Mouse (Mus musculus): ENCODE measurements at regions not wholly inside any gene's neighbourhood (a gene's known extent, or its start where the extent isn't known, plus 50 kb on each side); places are given as distances from the start of the nearest gene placed in this dataset.

GRCm38 (mm10) chr7:50993707-50994106 is 394.7 kb downstream of the 4933405O20Rik start:
- DNase-seq (ENCODE audit: low spot score in 2 of 2) = no peak

DNA sequence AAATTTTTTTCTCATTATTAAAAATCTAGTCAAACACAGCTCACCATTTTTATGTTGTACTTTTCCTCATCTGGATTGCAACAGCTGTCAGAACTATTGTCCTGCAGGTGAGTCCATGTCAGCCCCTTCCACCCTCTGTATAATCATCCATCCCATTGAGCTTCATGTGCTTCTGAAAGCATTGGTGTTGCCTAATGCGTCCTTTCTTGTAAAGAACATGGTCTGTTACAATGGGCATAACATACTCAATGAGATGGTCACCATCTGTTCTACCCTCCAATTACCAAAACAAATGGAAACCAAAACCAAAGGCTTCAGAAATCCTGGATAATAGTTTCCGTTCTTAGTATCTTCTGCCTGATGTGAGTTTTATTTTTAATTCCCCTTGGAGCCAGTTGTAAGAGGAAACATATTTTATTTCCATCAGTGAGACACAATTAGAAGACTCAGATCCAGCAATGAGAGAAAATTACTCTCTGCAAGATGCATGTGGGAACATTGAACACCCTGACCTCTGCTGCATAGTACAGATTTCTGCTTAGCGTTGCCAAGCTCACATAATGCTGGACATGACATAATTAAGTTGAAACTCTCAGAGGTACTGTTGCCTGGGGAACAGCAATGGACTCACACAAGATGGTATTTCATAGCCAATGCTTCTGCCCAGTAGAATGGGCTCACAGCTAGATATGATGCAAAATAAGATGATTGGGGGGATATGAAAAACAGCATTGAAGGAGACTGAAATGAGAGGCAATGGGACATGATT is 443.1 kb downstream of the 4933405O20Rik start:
- DNase-seq (ENCODE audit: low spot score in 2 of 2) = no peak

- DNase-seq (ENCODE audit: low spot score in 2 of 2) = no peak
These were observed 452.5 kb downstream of the 4933405O20Rik start for GRCm38 (mm10) chr7:51051496-51051895.

GRCm38 (mm10) chr7:51068376-51068775 is 442.5 kb upstream of the Ano5 start:
- DNase-seq (ENCODE audit: low spot score in 2 of 2) = no peak

DNA sequence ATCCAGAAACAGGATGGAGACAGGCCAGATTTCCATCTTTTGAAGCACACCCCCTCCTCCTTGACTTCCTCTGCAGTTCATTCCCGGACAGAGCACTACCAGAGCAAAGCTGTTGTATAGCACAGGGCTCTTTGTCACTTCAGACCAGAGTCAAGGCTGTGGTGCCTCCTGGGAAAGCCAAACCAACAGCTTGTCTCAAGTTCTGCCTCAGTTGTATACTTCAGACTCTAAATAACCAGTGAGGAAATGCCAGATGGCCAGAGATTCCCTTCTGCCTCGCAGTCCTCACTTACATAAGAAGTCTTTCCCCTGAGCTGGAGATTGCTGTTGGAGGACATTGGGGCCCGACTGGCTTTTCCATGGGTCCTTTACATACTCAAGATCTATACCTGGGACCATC is 417.1 kb upstream of the Ano5 start:
- DNase-seq (ENCODE audit: low spot score in 2 of 2) = no peak

GRCm38 (mm10) chr7:51101166-51101565 is 409.7 kb upstream of the Ano5 start:
- no peak for DNase-seq (ENCODE audit: low spot score in 2 of 2)

- DNase-seq (ENCODE audit: low spot score in 2 of 2) = no peak
These were observed 370.0 kb upstream of the Ano5 start for GRCm38 (mm10) chr7:51140796-51141195.

- DNase-seq (ENCODE audit: low spot score in 2 of 2) = no peak
These were observed 335.6 kb upstream of the Ano5 start for GRCm38 (mm10) chr7:51175211-51175610.

DNA sequence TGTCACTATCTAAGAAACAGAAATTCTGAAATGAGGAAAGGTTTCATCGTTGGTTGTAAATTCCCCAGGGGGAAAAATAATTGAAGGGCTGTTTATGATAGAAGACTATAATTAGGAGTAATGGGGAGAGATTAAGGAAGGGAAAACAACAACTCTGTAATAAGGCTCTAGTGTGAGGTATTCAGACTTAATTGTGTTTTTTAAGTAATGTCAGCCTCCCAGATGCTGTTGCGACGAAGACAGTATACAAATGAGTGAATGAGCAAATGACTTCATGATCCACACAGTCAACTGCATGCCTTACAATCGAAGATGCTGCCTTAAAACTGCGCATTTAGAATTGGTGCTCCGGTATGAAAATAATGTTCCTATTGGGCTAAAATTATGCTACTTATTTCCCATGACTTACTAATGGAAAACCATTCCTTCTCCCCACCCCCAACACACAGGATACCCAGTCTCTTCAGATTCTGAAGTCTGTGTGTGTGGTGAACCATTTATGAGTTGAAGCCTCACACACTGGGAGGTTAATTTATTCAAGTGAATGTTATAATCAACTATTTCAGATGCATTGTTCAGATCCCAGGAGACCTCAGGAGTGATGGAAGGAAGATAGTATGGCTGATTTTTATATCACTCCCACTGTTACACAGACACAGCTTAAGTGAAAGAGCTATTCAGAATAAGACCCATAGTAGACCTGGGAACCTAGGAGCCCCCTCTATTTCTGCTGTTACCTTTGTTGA is 295.2 kb upstream of the Ano5 start:
- no peak for DNase-seq (ENCODE audit: low spot score in 2 of 2)

DNA sequence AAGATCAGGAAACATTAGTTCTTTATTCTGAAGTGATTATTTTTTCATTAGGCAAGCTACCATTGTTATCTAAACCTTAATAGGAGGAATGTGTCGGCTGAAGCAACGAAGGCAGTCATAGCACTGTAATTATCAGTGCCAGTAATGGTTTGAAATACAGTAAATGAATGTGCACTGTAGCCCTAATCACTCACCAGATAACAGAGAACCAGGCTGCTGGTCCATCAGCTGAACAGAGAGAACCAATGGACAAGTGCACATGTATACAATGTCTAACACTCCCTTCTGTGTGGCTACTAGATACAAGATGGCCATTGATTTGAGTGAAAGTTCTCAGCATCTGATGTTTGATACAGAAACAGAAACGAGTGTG is 294.6 kb upstream of the Ano5 start:
- no peak for DNase-seq (ENCODE audit: low spot score in 2 of 2)

DNA sequence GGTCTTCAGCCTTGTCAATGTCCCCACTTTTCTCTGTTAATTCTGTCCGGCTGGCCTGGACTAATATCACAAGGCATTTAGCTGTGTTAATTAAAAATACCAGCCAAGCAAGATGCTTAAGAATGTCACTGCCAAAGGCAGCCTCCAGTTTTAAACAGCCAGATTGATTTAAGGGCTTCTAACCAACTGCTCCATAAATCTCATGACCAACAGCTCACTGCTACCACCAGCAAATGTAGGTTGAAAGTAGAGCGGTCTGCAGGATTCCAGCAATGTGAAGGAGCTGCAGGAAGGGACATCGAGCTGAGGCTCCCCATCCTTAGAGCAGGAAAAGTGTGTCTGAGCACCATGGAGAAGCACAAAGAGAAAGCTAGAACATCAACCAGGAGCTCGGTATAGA is 289.5 kb upstream of the Ano5 start:
- no peak for DNase-seq (ENCODE audit: low spot score in 2 of 2)

DNA sequence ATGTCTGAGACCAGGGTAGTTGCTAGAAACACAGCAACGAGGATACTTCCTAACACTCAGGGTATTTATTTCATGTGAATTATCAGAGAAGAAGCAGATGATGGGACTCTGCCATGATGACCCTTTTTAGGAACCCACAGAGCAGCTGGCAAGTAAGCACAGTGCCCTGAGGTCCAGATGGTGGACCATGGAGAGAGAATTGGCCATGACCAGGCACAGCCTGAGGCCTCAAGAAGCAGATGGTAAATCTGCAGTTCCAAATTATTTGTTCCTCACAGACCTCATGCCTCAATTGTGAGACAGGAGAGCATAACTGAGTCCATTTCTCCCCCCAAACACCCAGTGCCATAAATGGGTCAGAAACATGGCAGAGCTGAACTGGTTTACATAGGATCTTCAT is 289.0 kb upstream of the Ano5 start:
- DNase-seq (ENCODE audit: low spot score in 2 of 2) = no peak

DNA sequence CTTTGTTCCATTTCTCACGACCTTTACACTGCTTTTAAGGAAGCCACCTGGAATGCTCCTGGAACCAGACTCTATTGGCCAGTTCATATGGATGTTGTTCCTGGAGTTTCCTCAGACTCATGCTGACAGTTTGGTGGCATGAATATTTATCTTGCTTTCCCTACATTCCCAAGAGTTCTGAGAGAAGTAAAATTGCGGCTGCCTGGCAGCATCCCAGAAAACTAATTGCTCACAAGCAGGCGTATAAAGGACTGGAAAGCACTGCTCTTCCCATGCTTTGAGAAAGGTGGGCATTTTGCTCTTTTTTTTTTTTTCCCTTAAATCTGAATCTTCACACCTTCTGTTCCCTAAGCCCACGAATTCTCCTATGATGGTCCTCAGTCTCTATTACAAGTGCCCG is 283.7 kb upstream of the Ano5 start:
- no peak for DNase-seq (ENCODE audit: low spot score in 2 of 2)

DNA sequence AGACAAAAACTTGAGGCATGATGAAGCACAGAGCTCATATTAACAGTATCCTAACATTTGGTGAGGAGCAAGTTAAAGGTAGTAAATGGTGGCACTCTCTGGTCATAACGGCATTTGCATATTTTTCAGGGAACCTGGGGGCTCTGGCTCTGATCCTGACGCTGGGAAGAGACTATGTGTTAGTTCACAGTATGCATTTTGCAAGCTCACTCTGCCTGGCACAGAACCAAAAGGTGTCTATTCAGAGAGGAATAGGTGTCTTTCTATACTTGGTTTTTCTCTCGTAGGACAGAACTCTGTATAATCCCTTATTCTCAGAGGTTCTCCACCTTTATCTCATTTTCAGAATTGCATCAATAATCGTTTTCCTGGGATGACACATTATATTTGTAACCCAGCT is 276.2 kb upstream of the Ano5 start:
- no peak for DNase-seq (ENCODE audit: low spot score in 2 of 2)

- DNase-seq (ENCODE audit: low spot score in 2 of 2) = no peak
These were observed 263.1 kb upstream of the Ano5 start for GRCm38 (mm10) chr7:51247695-51248094.

GRCm38 (mm10) chr7:51254461-51254860 is 256.4 kb upstream of the Ano5 start:
- DNase-seq (ENCODE audit: low spot score in 2 of 2) = no peak

GRCm38 (mm10) chr7:51259160-51259831 is 251.5 kb upstream of the Ano5 start:
- no peak for DNase-seq (ENCODE audit: low spot score in 2 of 2)

DNA sequence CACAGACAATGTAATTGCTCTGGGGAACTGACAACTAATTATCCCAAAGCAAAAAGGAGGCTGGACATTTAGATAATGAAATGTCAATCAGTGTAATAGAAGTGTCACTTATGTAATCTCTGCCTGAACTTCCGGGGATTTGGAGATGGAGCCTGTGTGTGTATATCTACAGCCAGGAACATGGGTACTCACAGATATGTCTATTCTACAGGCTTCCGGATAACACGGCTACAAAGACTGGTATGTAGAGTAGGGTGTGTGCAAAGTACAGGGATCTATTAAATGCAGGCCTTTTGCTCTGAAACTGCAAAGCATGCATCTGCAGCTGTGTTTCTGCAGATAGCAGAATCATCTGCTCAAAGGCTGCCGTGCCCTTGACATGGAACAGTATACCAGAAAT is 246.7 kb upstream of the Ano5 start:
- no peak for DNase-seq (ENCODE audit: low spot score in 2 of 2)

- DNase-seq (ENCODE audit: low spot score in 2 of 2) = no peak
These were observed 244.9 kb upstream of the Ano5 start for GRCm38 (mm10) chr7:51265896-51266295.

GRCm38 (mm10) chr7:51266879-51267278 is 243.9 kb upstream of the Ano5 start:
- DNase-seq (ENCODE audit: low spot score in 2 of 2) = no peak

GRCm38 (mm10) chr7:51268743-51269142 is 242.1 kb upstream of the Ano5 start:
- DNase-seq (ENCODE audit: low spot score in 2 of 2) = no peak

- DNase-seq (ENCODE audit: low spot score in 2 of 2) = peak; percentile 9 to 40
These were observed 240.2 kb upstream of the Ano5 start for GRCm38 (mm10) chr7:51270531-51271090.

- DNase-seq (ENCODE audit: low spot score in 2 of 2) = no peak
These were observed 229.4 kb upstream of the Ano5 start for GRCm38 (mm10) chr7:51281470-51281869.

All from frontal cortex, postnatal 25 days (tissue).